Mouse (Mus musculus): ENCODE measurements around the gene Smim6. TPM values are rescaled to one million over a fixed set of nuclear protein-coding genes. Genes with fewer than 3 reads are reported as not detected.

The Smim6 gene
- polyA plus RNA-seq (2017; shearing (Covaris generic)) = 0.86 TPM

DNA sequence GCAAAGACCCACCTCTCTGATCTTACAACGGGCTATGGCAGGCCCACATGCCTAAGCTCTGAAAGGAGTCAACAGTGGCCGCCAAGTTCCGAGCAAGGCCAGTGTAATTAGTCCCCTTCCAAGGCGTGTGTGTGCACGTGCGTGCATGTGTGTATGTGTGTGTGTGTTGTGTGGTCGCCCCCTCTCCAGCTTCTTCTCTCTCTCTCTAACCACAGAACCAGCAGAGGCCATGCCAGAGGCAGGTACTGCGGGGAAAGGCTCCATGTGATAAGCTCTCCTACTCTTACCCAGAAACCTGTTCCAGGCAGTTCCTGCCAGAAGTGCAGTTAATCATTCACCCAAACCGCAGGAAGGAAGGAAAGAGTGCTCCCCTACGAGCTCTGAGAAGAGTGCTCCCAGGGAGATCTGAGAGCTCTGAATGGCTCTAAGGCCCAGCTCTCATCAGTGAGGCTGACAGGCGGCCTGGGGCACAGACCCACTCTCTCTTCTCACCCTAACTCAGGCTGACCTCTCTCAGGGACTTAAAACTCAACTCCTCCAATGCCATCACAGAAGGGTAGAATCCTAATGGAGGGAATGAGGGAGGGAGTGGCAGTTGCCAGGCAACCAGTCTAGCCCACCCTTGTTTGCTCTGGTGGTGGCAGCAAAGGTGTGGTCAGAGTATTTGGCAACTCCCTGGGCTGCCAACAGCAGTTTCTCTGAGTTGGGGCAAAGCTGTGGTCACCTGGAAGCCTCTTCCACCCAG is at the start of gene Smim6:
Gene Smim6 (plus strand): TSS at position 386 of the 745 bp plus-strand sequence.

DNA sequence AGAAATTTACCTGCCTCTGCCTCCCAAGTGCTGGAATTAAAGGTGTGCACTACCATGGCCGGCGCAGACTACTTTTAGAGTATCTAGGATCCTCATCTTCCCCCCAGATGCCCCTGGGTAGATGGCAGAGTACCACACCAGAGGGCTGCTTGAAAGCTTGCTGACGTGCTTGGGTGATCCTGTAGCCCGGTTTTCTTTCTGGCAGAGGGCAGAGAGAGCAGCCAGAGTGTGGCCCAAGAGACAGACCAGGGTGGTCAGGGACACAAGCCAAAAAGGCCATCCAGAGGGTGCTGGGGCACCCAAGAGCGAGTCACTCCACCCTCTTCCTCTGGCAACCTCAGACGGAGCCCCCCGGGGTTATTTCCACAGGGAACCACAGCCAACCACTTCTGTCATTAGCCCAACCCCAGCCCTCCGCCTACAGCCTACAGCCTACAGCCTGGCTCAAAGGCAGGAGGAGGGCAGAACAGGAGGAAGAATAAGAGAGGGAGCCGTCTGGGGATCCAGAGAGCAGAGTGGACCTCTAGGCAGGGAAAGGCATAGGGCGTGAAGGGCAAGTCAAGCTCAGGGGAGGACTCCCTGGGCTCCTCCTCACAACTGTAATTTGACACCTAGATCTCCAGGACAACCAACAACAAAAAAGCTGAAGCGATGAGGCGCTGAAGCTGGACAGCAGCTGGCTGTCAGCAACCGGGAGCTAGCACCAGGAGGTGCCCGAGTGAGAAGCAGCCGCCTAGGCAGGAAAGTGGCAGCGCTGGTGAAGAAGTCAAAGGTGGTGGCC is 12.1 kb upstream of the Smim6 start, which contains the start of gene Smim5:
Gene Smim5 (plus strand): TSS at position 481 of the 781 bp plus-strand sequence.

DNA sequence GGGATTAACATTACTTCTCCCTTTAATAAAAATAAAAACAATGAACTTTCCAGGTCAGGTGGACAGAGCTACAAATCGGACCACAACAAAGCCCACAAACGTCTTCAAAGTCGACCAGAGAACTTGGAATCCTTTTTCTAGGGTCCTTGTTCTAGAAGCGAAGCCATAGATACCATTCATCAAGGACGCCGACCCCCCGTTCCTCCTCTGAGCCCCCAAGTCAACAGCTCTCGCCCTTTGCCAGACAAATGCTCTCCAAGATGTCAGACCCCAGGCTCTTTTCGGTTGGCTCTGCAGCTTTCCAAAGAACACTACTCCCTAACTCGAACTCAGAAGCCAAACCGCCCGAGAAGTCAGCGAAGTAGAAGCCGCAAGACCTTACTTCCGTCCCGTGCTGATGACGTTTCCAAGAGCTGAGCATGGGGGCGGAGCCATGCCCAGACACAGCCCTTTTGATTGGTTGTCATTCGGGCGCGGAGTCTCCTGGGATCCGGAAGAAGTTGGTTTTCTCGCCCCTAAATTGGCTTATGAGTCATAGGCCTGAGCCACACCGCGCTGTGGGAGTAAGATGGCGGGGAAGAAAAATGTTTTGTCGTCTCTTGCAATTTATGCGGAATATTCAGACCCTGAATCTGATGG is 21.4 kb downstream of the Smim6 start, which contains the start of the genes Sap30bp and Recql5:
Gene Sap30bp (plus strand): TSS at position 175 of the 639 bp plus-strand sequence.
Gene Recql5 (minus strand): TSS at position 370 of the 639 bp plus-strand sequence.

Other genes with a start within 250 kb of the Smim6 start
- gene Grb2, start 203.4 kb upstream of the Smim6 start, polyA plus RNA-seq (2017; shearing (Covaris generic)) = 10.7 TPM
- 35.9 TPM for gene Tmem94, start 146.6 kb upstream of the Smim6 start, polyA plus RNA-seq (2017; shearing (Covaris generic))
- gene Caskin2, start 98.4 kb upstream of the Smim6 start, polyA plus RNA-seq (2017; shearing (Covaris generic)) = 2.9 TPM
- 13.0 TPM for gene Tsen54, start 97.3 kb upstream of the Smim6 start, polyA plus RNA-seq (2017; shearing (Covaris generic))
- 35.4 TPM for gene Llgl2, start 88.0 kb upstream of the Smim6 start, polyA plus RNA-seq (2017; shearing (Covaris generic))
- 0.24 TPM for gene Myo15b, start 53.6 kb upstream of the Smim6 start, polyA plus RNA-seq (2017; shearing (Covaris generic))
- 0.38 TPM for gene Smim5, start 12.1 kb upstream of the Smim6 start, polyA plus RNA-seq (2017; shearing (Covaris generic))
- gene Sap30bp, start 21.3 kb downstream of the Smim6 start, polyA plus RNA-seq (2017; shearing (Covaris generic)) = 48.9 TPM
- gene Recql5, start 21.5 kb downstream of the Smim6 start, polyA plus RNA-seq (2017; shearing (Covaris generic)) = 23.0 TPM
- 0.07 TPM for gene Itgb4, start 62.7 kb downstream of the Smim6 start, polyA plus RNA-seq (2017; shearing (Covaris generic))
- gene Galk1, start 100.7 kb downstream of the Smim6 start, polyA plus RNA-seq (2017; shearing (Covaris generic)) = 40.7 TPM
- 1,313 TPM for gene H3f3b, start 115.9 kb downstream of the Smim6 start, polyA plus RNA-seq (2017; shearing (Covaris generic))
- 41.0 TPM for gene Unk, start 118.3 kb downstream of the Smim6 start, polyA plus RNA-seq (2017; shearing (Covaris generic))
- gene Unc13d, start 165.9 kb downstream of the Smim6 start, polyA plus RNA-seq (2017; shearing (Covaris generic)) = 186 TPM
- 227 TPM for gene Wbp2, start 175.0 kb downstream of the Smim6 start, polyA plus RNA-seq (2017; shearing (Covaris generic))
- gene Trim47, start 215.2 kb downstream of the Smim6 start, polyA plus RNA-seq (2017; shearing (Covaris generic)) = not detected
- 7.7 TPM for gene Trim65, start 219.1 kb downstream of the Smim6 start, polyA plus RNA-seq (2017; shearing (Covaris generic))
- 54.6 TPM for gene Mrpl38, start 226.9 kb downstream of the Smim6 start, polyA plus RNA-seq (2017; shearing (Covaris generic))